ENCODE assay signal across 7 mouse cellular contexts in genomic region chr5:69556628-69557403, GRCm38 (mm10). TPM values are rescaled to one million over a fixed set of nuclear protein-coding genes. Genes with fewer than 3 reads are reported as not detected.
DNase-seq lines count a peak whose midpoint lies in the region; ATAC-seq lines count a peak whose summit lies in the region.

TSS of gene Guf1 (plus strand) at chr5:69556923.

- peak within 1 kb of the TSS; percentile 67 for H3K27ac ChIP-seq in embryonic facial prominence, embryonic 11.5 days (replicated peaks; ENCODE audit: low read depth, low read length)
- peak within 1 kb of the TSS; percentile 59 for H3K27ac ChIP-seq in limb, embryonic 11.5 days (replicated peaks; ENCODE audit: low read depth, low read length)
- H3K27ac ChIP-seq in midbrain, embryonic 14.5 days (replicated peaks; ENCODE audit: low read depth, low read length) = peak within 1 kb of the TSS; percentile 94

- under 1% methylated on average over 72 of the region's 72 CpGs for WGBS in embryonic facial prominence, embryonic 11.5 days
- 2% methylated on average over 68 of the region's 72 CpGs for WGBS in limb, embryonic 11.5 days
- WGBS in midbrain, embryonic 14.5 days = under 1% methylated on average over 72 of the region's 72 CpGs

- H3K27me3 ChIP-seq in embryonic facial prominence, embryonic 11.5 days (ENCODE audit: control insufficient read depth, insufficient read depth, low read length) = no peaks in the 10 kb centered on the region
- H3K27me3 ChIP-seq in limb, embryonic 11.5 days (ENCODE audit: control insufficient read depth, insufficient read depth, low read length) = no peaks in the 10 kb centered on the region
- H3K27me3 ChIP-seq in midbrain, embryonic 14.5 days (ENCODE audit: control insufficient read depth, insufficient read depth, low read length) = no peaks in the 10 kb centered on the region

- no peaks in the 10 kb centered on the region for H3K4me1 ChIP-seq in embryonic facial prominence, embryonic 11.5 days (ENCODE audit: control insufficient read depth, insufficient read depth, low read length)
- no peaks in the 10 kb centered on the region; the same call in 1 of the 2 replicates for H3K4me1 ChIP-seq in limb, embryonic 11.5 days (ENCODE audit: control insufficient read depth, insufficient read depth, low read length)
- 0 out of 2 replicates have a peak, but pooled peaks cover 8% of the 10 kb centered on the region for H3K4me1 ChIP-seq in midbrain, embryonic 14.5 days (ENCODE audit: control insufficient read depth, insufficient read depth, low read length)

- peak within 1 kb of the TSS; percentile 84 for H3K4me3 ChIP-seq in embryonic facial prominence, embryonic 11.5 days (ENCODE audit: low read depth, low read length)
- H3K4me3 ChIP-seq in limb, embryonic 11.5 days (ENCODE audit: low read depth, low read length) = peak within 1 kb of the TSS; percentile 83
- peak within 1 kb of the TSS; percentile 95 for H3K4me3 ChIP-seq in midbrain, embryonic 14.5 days (replicated peaks; ENCODE audit: low read depth, low read length)

- H3K9me3 ChIP-seq in embryonic facial prominence, embryonic 11.5 days (replicated peaks; ENCODE audit: control insufficient read depth, low read length) = no peaks in the 10 kb centered on the region
- H3K9me3 ChIP-seq in limb, embryonic 11.5 days (ENCODE audit: control insufficient read depth, low read length) = no peaks in the 10 kb centered on the region
- H3K9me3 ChIP-seq in midbrain, embryonic 14.5 days (ENCODE audit: control insufficient read depth, low read length) = no peaks in the 10 kb centered on the region

- H3K9ac ChIP-seq in embryonic facial prominence, embryonic 11.5 days (replicated peaks; ENCODE audit: low read length) = peak within 1 kb of the TSS; percentile 99
- H3K9ac ChIP-seq in limb, embryonic 11.5 days (ENCODE audit: low read length) = peak within 1 kb of the TSS; percentile 97
- peak within 1 kb of the TSS; percentile 98 for H3K9ac ChIP-seq in midbrain, embryonic 14.5 days (replicated peaks; ENCODE audit: low read length)

- peak within 1 kb of the TSS; percentile 42 for H3K4me2 ChIP-seq in embryonic facial prominence, embryonic 11.5 days (ENCODE audit: low read depth, low read length)
- H3K4me2 ChIP-seq in limb, embryonic 11.5 days (ENCODE audit: low read depth, severe bottlenecking) = peak within 1 kb of the TSS; percentile 56
- H3K4me2 ChIP-seq in midbrain, embryonic 14.5 days (ENCODE audit: low read length) = peak within 1 kb of the TSS; percentile 74

- DNase-seq in adrenal gland, postnatal 14 days = peak; percentile 96
- peak; percentile 91 for DNase-seq in embryonic facial prominence, embryonic 11.5 days (ENCODE audit: low spot score)
- DNase-seq in heart, adult 11 months = peak; percentile 99
- peak; percentile 96 for DNase-seq in kidney, adult 18-20 months
- DNase-seq in limb, embryonic 11.5 days (ENCODE audit: low spot score) = peak; percentile 96
- peak; percentile 96 for DNase-seq in midbrain, embryonic 14.5 days
- peak; percentile 85 to 95 for DNase-seq in spleen, adult 18-20 months

- no peaks in the 10 kb centered on the region for H3K36me3 ChIP-seq in embryonic facial prominence, embryonic 11.5 days (replicated peaks; ENCODE audit: control insufficient read depth, insufficient read depth, low read depth, low read length)
- no peaks in the 10 kb centered on the region for H3K36me3 ChIP-seq in limb, embryonic 11.5 days (ENCODE audit: control insufficient read depth, insufficient read depth, low read length)
- peaks cover 10% of the 10 kb centered on the region for H3K36me3 ChIP-seq in midbrain, embryonic 14.5 days (ENCODE audit: control insufficient read depth, insufficient read depth, low read length)

- peak; percentile 90 for ATAC-seq in embryonic facial prominence, embryonic 11.5 days (replicated peaks; ENCODE audit: insufficient number of reproducible peaks, low FRiP score, low TSS enrichment, low read depth)
- ATAC-seq in limb, embryonic 11.5 days (ENCODE audit: insufficient number of reproducible peaks, low FRiP score, low TSS enrichment, low read depth) = peak; percentile 92
- ATAC-seq in midbrain, embryonic 14.5 days (ENCODE audit: low FRiP score, low TSS enrichment) = peak; percentile 94

RNA-seq across cellular contexts. Expression of gene Guf1, which starts in this region (rescaled TPM):
- 29.4 and 29.9 TPM in 2 replicates for total RNA-seq in adrenal gland, postnatal 14 days (2021)
- polyA plus RNA-seq in embryonic facial prominence, embryonic 11.5 days (2014; fragmentation: Nextera tagmentation; extraction: Ambion mirVana) = 46.8 and 49.2 TPM in 2 replicates
- 47.9 and 54.2 TPM in 2 replicates for polyA plus RNA-seq in limb, embryonic 11.5 days (2014; fragmentation: Nextera tagmentation; extraction: Ambion mirVana)
- polyA plus RNA-seq in midbrain, embryonic 14.5 days (2014; fragmentation: Nextera tagmentation; extraction: Ambion mirVana) = 46.7 and 53.8 TPM in 2 replicates

Comparison
In these comparisons a context has a peak if more than half of its experiments do, and no peak if none do; other contexts are left out.
1. Peak in every context shown above with its lines: DNase-seq, ATAC-seq, H3K4me3 ChIP-seq and H3K27ac ChIP-seq.